Mouse (Mus musculus): ENCODE data around the gene Lrriq3.

GRCm38 (mm10) chr3:155180303-155180902, 87.2 kb downstream of the Lrriq3 start:
- TF ChIP-seq CTCF (IDR thresholded peaks at IDR 0.05; ENCODE audit: borderline replicate concordance, insufficient read depth, low read length) (no peak), POLR2A (IDR thresholded peaks at IDR 0.05; ENCODE audit: low read depth, low read length) (no peak)

Measured in embryonic fibroblast, embryonic 13.5 days (primary cell).